Mouse (Mus musculus): ENCODE data around the gene Cox7a2l.

DNA sequence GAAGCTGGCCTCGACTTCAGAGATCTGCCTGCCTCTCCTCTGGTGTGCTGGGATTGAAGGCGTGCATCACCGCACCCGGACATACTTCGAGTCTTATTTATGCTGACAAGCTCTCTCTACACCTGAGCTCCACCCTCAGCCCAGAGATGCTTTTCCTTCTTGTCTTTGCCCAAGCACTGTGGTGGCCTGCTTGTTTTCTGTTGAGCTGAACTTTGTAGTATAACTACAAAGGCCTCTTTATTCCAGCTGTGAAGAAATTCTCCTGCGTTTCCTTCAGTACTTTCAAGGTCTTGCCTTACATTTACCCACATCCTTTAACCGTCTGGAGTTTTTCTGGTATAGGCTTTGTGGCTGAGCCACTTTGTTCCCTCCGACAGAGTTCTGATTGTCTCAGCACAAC lies 42.0 kb upstream of the Cox7a2l start:
- TF ChIP-seq CHD2 (IDR thresholded peaks at IDR 0.05; ENCODE audit: low read depth, low read length) (no peak), MAFK (IDR thresholded peaks at IDR 0.05; ENCODE audit: insufficient read depth, low read depth, low read length) (no peak)
